Mouse (Mus musculus): ENCODE results near the gene Prb1.
"Not testable (repeated sequence)": the region's sequence is repeated elsewhere in the genome, so short reads cannot be mapped to it uniquely, and the experiment has no call there.

The Prb1 gene

DNA sequence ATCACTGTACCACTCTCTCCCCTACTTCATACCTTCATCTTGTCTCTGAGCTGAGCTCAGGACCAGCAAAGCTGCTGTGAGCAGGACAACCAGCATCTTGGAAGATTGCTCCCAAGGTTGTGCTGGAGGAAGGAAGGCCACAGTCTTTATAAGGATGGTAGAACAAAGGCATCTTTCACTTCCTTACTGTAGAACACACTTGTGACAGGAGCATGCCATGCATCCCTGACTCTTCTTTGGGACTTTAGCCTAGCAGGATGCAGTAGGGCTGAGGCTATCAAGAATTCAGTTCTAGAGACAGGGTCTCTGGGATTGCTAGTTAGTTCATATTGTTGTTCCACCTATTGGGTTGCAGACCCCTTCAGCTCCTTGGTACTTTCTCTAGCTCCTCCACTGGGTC lies at the start of gene Prb1:
Gene Prb1 (minus strand): TSS at position 101 of the 400 bp plus-strand sequence.
- DNase-seq, result not testable (repeated sequence)

Measured in lung, postnatal 4 days (tissue).